Mouse (Mus musculus) thymus, postnatal 10 days (tissue): Measurements from ENCODE around the gene Trnau1ap.
"Not testable (repeated sequence)": the region's sequence is repeated elsewhere in the genome, so short reads cannot be mapped to it uniquely, and the experiment has no call there.

Source experiments
- DNase-seq, 2 experiments: peaks; one replicate each; pipeline ENCODE4 v3.0.0; 2021; ENCODE audit warnings: low spot score in 2 of 2

Gene Trnau1ap

DNA sequence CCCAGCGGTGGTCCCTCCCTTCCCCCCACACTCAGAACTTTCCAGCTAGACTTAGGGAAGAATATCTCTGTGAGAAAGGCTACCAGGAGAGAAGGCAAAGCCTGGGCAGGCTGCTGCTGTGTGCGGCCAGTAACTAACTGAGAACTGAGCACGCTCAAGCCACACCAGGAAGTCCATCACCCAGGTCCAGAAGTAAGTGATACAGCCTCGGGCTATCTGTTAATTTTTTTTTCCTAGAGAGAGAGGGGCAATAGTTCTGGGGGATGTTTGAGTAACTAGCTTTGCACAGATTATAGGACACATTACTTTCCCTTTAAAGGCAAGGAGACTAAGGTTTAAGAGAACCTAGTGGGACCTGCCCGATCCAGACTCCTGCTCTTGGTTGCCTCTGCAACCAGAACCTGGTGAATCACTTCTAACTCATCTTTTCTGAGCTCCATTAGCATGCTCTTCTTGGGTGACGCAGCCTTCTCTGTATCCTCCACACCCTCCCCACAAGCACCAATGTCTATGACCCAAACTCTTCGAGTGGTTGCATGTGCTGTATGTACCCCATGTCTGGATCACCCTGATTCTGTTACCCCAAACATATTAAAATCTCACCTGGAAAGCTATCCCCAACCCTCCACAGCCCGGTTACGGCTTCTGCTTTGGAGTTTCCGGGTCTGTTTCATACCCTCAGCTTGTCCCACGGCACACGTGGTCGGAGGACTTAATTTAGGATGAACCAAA lies 15.2 kb upstream of the Trnau1ap start:
- DNase-seq, result no peak

DNA sequence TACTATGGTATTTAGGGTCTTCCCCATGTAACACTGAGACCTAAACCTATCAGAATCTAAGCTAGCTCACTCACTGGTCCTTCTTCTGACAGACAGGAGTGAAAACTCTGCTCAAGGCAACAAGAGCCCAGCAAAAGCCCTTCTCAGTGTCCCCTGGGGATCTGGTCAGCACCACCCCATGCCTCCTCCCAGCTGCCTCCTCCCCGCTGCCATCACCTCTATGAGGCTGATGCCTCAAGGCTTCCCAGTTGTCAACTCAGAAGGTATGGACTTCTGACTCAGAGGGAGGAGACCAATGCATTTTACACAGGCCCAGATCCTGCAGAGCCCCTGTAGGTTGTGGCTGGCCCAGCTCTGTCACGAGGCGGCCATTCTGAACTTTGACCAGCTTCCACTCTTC lies 12.1 kb upstream of the Trnau1ap start:
- no peak for DNase-seq

DNA sequence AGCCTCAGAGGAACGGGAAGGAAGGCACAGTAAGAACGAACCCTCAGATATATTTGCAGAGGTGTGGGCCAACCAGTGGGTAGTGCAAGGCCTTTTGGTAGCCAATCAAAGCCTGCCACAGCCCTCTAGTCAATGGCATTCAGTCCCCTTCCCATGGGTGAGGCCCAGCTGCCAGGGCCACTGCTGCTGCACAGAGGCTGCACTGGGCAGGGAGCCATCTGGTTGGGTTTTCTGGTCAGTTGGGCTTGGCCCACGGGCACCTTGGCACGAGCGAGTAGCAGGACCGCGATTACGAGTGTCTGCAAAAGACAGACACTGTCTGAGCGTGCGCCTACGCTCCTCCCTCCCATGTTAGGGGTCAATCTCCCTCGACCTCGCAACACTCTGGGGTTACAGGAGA lies 9.6 kb upstream of the Trnau1ap start:
- no peak for DNase-seq

DNA sequence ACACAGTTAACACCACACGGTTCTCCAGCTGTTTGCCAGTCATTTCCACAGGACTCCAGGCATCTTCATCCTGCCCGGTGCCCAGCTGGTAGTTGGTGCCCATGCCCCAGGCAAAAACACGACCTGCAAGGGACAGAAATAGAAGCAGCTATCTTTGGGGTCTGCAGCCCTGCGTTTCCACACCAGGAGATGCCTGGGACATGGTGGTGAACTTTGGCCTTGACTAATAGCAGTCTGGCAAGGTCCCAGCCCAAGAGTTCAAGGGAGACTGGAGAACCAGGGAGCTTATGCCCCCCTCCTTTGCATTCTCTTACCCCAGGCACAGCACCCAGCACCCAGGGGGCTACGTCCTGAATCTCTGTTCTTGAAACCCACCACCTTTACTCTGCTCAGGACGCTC lies 3.5 kb upstream of the Trnau1ap start:
- DNase-seq, result no peak

DNA sequence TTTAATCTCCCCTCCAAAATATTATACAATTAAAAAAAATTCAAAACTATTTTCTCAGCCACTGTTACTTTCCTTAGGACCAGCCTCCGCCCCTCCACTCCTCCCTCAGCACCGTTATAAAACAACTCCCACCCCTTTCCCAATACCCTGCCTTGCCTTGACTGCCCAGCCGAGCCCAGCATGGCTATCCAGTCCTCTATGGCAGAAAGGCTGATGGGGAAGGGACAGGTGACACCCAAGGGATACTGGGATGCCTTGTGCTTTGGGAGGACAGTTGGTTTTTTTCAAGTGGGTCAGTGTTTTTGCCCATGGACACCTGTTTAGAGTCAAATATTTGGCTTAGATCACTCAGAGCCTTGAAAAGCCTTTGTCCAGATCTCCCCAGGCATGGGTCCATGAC lies 2.6 kb upstream of the Trnau1ap start:
- no peak for DNase-seq

DNA sequence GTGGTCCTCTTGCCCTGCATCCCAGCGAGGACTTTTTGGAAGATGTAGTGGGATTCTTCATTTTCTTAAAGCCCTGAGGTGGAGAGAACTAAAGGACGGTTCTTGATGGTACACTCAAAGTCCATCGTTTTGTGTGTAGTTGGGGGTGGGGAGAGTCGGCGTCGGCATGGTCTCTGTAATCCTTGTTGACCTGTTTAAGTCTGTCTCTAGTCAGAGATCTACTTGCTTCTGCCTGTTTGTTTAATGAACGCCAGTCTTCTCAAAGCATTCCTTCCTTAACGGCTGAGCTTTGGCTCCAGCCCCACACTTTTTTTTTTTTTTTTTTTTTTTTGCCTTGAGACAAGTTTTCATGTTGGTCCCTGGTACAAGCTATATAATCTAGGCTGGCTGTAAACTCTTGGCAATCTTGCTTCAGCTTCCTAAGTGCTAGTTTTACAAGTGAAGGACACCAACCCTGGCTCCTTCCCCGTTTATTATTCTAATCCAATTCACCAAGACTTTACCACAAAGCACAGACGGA lies 557 bp upstream of the Trnau1ap start:
- DNase-seq, result no peak

DNA sequence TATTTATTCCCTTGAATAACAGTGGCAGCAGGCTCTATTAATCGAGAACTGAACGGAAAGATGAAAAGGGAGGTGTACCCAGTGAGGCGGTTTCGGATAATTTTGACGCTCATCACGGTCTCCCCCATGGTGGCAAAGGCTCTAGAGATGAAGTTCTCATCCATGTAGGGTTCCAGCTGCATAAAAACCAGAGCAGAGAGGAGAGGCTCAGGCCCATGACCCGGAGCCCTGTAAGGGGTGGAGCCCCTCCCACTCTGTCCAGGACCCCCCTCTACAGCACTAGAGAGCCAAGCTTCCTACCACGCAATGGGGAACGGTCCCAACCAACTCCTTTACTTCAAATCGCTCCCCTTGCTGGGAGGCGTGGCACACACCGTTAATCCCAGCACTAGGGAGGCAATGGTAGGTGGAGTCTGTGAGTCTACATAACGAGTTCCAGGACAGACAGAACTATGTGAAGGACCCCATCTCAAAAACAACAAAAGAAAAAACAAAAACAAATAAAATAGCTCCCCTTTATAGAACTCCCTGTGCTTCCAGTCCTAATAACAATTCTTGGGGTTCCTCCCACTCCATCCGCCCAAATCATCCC lies 851 bp downstream of the Trnau1ap start:
- DNase-seq, result no peak

DNA sequence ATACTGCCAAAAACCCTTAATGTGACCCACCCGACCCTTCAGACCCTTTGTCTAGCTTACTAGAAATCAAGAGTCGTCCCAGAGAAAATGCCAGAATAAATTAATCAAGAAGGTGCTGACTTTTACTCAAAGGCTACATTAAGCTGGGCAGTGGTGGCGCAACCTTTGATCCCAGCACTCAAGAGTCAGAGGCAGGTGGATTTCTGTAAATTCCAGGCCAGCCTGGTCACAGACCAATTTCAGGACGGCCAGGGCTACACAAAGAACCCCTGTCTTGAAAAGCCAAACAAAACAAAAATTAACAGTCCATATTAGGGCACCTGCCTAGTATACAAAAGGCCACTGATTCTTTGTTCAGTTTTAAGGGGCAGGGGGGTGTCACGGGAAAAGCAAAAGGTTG lies 2.9 kb downstream of the Trnau1ap start:
- no peak for DNase-seq

DNA sequence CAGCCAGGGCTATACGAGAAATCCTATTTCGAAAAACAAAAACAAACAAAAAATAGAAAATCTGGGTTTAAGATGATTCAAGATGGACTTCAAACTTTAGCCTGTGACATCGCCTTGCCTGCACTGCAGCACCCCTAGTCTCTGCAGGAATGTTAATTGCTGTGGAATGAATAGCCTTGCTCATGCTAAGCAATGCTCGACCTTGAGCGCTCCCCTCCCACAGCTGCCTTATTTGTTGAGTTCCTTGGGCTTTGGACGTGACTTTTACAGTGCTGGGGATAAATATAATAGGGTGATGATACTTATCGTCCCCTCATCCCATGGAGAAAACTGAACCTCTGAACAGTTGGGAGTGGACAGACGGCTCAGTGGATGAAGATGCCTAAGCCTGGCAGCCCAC lies 13.6 kb downstream of the Trnau1ap start:
- no peak for DNase-seq

DNA sequence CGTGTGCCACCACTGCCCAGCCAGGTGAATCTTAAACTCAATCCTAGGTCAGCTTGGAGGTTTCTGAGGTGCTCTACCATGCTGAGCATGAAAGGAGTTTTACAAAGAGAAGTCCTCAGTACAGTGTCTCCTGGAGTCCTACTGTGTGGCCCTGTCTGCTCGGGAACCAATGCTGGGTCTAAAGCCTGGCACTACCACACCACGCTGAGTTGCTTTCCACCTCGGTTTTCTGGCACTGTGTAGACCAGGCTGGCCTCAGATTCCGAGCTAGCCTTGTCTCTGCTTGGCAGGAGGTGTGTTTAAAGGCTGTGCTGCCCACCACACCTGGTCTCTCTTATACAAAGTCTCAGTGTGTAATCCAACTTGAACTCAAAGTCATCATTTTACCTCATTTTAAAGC lies 16.7 kb downstream of the Trnau1ap start:
- no peak for DNase-seq

DNA sequence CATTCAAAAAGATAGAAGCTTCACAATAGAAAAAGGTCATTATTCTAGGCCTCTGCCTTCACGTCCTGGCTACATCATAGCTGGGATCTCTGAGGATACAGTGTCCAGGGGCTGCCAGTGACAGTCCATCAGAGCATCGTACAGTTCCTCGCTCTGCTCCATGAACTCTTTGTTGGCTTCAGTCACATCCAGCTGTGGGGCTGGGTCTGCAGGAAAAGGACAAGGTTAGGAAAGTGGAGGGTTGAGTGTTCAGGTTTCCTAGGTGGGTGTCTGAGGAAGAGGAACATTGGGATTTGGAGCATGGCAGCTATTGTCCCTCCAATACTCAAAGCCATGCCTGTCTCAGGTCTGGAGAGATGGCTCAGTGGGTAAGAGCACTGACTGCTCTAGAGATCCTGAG lies 17.5 kb downstream of the Trnau1ap start:
- DNase-seq, result no peak

DNA sequence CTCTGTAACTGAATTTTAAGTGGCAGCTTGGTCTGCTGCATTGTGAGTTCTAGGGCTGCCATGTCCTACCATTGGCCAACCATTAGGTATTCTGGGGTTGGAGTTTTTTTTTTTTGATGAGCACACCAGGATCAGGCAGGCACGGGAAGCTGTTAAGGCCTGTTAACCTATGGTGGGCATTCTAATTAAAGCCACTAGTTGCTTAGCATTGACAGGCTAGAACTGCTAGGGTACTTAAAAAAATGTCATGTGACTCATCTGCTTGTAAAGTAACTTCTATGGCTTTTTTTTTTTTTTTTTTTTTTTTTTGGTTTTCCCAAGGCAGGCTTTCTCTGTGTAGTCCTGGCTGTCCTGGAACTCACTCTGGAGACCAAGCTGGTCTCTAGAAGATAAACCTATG lies 18.1 kb downstream of the Trnau1ap start:
- no peak for DNase-seq

DNA sequence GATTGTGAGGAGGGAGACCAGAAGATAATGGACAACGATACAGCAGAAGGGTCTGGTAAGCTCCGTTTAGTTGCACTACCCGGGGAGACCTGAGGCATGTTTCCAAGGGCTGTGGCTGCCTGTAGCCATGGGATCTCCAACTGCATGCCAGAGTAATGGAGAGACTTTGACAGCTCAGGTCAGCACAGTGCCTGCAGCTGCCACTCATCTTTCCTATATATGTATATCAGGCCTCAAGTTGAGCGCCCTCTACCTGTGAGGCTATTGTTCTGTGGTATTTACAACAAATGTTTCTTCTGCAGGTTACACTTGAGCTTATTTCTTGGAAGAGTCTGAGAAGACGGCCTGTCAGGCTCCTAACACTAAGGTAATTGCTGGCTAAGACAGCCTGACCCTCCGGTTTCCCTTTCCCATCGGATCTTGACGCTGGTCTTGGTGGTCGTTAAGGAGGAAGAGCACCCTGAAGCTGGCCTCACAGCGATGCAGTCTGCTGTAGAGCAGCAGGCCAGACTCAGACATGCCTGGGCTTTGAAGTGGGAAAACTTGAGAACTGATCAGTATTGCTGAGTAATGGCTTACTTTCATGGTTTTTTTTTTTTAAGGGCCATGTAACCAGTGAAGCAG lies 19.4 kb downstream of the Trnau1ap start:
- DNase-seq, result peak; percentile 59 to 74

DNA sequence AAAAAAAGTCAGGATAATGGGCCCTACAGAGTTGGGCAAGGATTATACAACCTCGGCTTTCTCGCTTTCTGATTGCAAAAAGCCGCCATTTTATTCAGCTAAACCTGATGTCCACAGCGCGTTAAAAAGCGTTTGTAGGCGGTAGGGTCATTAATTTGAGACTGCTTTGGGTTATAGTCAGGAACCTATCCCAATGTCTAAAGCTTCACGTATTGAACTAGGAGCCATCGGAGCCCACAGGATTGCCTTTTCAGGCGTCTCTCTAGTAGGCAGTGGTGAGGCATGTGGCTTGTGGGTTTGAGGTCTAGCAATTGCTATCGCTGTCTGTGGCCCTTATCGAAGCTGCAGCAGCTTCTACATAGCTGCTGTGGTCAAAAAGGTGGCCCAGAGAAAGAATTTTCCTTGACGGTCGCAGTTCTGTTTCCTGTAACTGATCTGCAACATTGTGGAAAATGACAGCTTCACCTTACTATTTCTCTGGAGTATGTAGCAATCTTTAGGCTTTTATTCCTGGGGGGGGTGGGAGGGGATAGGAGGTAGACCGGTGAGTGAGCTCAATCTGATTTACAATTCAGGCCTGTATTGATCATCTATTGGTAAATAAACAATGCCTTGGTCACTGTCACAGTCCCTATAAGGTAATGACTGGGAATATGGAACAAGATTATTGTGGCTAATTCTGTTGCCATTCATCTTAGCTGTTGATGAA lies 20.0 kb downstream of the Trnau1ap start:
- no peak for DNase-seq

DNA sequence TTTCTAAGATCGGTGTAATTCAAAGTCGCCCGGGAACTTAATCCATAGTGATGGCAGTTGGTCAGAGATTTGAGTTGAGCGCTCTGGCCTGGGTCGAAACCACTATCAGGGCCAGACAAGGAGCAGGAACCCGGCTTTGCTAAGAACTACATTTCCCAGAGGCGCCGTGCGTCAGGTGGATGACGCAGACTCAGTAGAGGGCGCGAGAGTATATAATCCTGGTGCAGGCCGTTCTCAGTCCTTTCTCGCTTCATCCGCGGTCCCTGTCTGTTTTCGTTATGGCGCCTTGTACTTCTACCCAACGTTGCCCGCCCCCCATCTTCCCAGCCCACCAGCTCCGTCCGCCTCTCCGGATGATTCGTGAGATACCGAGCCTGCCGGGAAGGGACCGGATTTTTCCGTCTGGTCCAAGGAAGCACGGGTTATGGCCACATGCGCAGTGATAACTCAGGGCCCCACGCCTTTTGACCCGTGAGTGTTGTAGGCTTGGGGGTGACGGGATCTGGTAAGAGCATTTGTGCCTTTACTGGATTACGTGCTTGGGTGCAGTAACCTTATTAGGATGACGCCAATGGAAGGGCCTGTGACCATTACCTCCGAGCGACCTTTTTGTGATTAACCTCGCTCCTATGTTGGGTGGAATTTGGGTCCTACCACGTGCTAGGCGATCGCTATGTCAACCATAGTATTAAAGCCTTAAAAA lies 20.8 kb downstream of the Trnau1ap start:
- peak; percentile 83 to 90 for DNase-seq

DNA sequence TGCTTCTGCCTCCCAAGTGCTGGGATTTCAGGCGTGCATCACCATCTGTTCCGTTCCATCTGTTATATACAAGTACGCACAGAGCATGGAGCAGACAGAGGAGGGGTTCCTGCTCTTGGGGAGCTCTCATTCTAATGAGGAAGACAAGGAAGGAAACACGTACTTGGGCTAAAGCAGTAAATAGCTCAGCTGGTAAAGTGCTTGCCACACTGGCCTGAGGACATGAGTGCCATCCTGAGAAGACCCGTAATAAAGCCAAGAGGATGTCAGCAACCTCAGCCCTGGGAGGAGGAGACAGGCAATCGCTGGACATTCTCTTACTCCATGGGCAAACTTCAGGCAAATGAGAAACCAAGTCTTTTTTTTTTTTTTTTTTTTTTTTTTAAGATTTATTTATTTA lies 23.3 kb downstream of the Trnau1ap start:
- DNase-seq, result no peak

DNA sequence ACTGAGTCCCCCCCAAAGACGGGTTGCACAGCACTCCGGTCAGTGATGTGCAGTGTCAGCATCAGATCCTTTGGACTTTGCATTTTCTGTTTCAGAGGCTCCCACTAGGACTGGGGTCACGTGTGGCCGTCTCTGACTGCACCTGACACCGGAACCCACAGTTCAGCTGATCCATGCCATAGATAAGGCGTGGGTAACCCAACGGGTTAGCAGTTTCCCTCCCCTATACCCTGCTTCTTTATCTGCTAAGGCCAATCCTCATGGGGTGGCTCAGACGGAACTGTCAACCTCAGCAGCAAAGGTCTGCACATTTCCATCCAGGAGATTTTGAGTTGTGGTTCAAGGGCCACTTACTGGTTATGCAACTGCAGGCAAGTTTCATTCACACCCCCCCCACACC lies 24.1 kb downstream of the Trnau1ap start:
- no peak for DNase-seq

DNA sequence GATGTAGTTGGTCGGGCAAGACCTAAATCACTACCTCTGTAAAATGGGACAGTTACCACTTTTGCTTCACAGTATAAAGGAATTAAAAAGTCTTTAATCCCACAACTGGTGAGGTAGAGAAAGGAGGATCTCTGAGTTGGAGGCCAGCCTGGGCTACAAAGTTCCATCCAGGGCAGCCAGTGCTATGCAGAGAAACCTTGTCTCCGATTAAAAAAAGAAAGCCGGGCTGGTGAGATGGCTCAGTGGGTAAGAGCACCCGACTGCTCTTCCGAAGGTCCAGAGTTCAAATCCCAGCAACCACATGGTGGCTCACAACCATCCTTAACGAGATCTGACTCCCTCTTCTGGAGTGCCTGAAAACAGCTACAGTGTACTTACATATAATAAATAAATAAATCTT lies 25.9 kb downstream of the Trnau1ap start:
- not testable (repeated sequence) for DNase-seq

DNA sequence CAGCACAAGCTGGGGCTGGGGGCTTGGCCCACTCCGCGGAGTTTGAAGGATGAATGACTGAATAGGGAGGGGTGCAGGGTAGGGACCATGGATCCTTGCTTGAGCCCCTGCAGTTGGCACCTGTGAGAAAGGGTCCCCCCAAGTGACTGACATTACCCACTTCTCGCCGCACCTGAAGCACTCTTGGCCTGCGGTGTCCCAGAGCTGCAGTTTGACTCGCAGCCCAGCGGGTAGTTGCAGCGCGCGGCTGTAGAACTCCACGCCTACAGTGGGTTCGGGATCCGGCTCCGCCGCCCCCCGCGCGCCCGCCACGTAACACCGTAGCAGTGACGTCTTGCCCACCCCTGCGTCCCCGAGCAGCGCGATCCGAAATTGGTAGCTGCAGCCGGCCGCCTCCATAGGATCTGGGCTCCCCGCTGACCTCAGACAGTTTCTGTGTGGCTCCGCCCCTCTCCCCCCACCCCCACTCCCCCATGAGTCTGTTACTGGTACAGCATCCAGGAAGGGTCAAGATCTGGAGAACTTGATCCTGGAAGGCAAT lies 26.3 kb downstream of the Trnau1ap start, which contains the start of gene Rab42:
Gene Rab42, minus strand, starts transcription at position 447 of the 541 bp plus-strand sequence.
- DNase-seq, result peak; percentile 20 to 52

DNA sequence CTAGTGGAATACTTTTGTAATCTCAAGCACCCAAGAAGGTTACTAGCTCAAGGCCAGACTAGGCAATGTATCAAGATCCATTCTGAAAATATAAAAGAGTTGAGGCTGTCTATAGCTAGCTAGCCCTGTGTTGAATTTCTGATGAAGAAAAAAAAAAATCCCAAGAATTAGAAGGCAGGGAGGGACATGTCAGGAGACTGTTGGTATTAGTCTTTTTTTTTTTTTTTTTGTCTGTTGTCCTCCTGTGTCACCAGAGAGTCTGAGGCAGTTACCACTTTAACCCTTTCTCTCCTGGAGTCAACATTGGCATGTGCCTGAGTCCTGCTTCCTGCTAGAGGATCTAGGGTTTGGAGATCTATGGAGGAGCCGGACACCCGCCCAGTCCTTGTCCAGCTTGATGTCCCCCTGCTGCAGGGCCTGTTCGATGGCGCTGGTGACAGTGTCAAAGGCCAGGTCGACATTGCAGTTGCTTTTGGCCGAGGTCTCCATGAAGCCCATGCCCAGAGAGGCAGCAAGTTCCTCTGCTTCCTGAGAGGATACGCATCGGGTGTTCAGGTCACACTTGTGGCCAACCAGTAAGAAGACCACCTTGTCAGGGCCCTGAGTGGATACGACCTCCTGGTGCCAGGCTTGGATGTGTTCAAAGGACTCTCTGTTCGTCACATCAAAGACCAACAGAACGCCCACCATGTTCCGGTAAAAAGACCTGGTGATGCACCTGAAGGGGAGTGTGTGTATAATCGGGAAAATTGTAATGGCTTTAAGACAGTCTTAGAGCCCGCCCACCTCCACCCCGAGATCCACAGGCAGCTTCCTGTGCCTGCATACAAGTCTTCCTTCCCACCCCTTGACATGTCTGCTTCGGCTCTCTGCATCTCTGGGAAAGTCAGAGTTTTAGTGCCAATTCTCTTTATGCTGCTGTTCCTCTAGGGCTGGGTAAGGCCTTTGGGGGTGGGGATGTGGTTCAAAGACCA lies 27.1 kb downstream of the Trnau1ap start:
- no peak for DNase-seq
